Mouse (Mus musculus) MEL (cell line): ENCODE measurements around the gene Hmbs. TPM values are rescaled to one million over a fixed set of nuclear protein-coding genes. Genes with fewer than 3 reads are reported as not detected.

Experiments used
- DNase-seq: peaks from one replicate; pipeline ENCODE4 v3.0.0; 2011; ENCODE audit warnings: low read depth, low spot score
- H3K27ac ChIP-seq: 2 replicates; pipeline ENCODE4 v1.5.1; 2012; ENCODE audit warnings: low read depth, mild to moderate bottlenecking, control low read depth, low read length, moderate library complexity; ENCODE audit not compliant: control insufficient read depth
- H3K27me3 ChIP-seq, 2 experiments: fragments of 150-350 bp in 1 of 2; sonication (generic) in 1 of 2; 2 replicates each; pipeline ENCODE4 v1.6.1; 2012; ENCODE audit warnings: low read length in 2 of 2, mild to moderate bottlenecking in 2 of 2, improper control_type of control experiment in 1 of 2, moderate library complexity in 1 of 2; ENCODE audit not compliant: insufficient read depth in 2 of 2, control insufficient read depth in 1 of 2
- H3K36me3 ChIP-seq, 2 experiments: 2 replicates each; pipeline ENCODE4 v1.6.1; 2012 to 2014; ENCODE audit warnings: low read length in 2 of 2, improper control_type of control experiment in 1 of 2, inconsistent platforms in 1 of 2, mild to moderate bottlenecking in 1 of 2; ENCODE audit not compliant: insufficient read depth in 2 of 2, control insufficient read depth in 1 of 2
- H3K4me1 ChIP-seq, 2 experiments: fragments of 150-350 bp in 1 of 2; sonication (generic) in 1 of 2; 2 replicates each; pipeline ENCODE4 v1.6.1; 2012; ENCODE audit warnings: low read length in 2 of 2, improper control_type of control experiment in 1 of 2, mild to moderate bottlenecking in 1 of 2; ENCODE audit not compliant: insufficient read depth in 2 of 2, control insufficient read depth in 1 of 2
- H3K4me3 ChIP-seq, 2 experiments: fragments of 150-350 bp in 1 of 2; sonication (generic) in 1 of 2; 2 replicates each; pipeline ENCODE4 v1.5.1; 2012; ENCODE audit warnings: low read depth in 2 of 2, low read length in 2 of 2, mild to moderate bottlenecking in 2 of 2, moderate library complexity in 2 of 2, control low read depth in 1 of 2, improper control_type of control experiment in 1 of 2; ENCODE audit not compliant: control insufficient read depth in 1 of 2, insufficient read depth in 1 of 2
- H3K79me2 ChIP-seq: 2 replicates; pipeline ENCODE4 v1.6.1; 2012; ENCODE audit warnings: mild to moderate bottlenecking, low read length, moderate library complexity; ENCODE audit not compliant: control insufficient read depth, poor library complexity, insufficient read depth
- H3K9ac ChIP-seq: 2 replicates; pipeline ENCODE4 v1.6.1; 2012; ENCODE audit warnings: low read depth, mild to moderate bottlenecking, control low read depth, low read length, moderate library complexity; ENCODE audit not compliant: control insufficient read depth, poor library complexity, severe bottlenecking
- H3K9me3 ChIP-seq: fragments of 150-350 bp; sonication (generic); replicated peaks from 2 replicates; pipeline ENCODE4 v1.6.1; 2012; ENCODE audit warnings: mild to moderate bottlenecking, low read length, improper control_type of control experiment, moderate library complexity; ENCODE audit not compliant: insufficient read depth
- MYB ChIP-seq: IDR thresholded peaks from 2 replicates; pipeline ENCODE4 v1.6.1; 2011; ENCODE audit warnings: mild to moderate bottlenecking, low read depth, low read length, improper control_type of control experiment
- POLR2A ChIP-seq, 2 experiments: IDR thresholded peaks; 2 replicates each; pipeline ENCODE4 v1.6.1; 2011 to 2012; ENCODE audit warnings: low read length in 2 of 2, mild to moderate bottlenecking in 2 of 2, control low read depth in 1 of 2, improper control_type of control experiment in 1 of 2, low read depth in 1 of 2, moderate library complexity in 1 of 2; ENCODE audit not compliant: control insufficient read depth in 1 of 2, insufficient read depth in 1 of 2, poor library complexity in 1 of 2
- SIN3A ChIP-seq: IDR thresholded peaks from 2 replicates; pipeline ENCODE4 v1.6.1; 2012; ENCODE audit warnings: low read length, improper control_type of control experiment, inconsistent platforms
- polyA plus RNA-seq, 2 experiments: library from polyadenylated mRNA; stranded (reverse) in 1 of 2; unstranded in 1 of 2; fragments of >175 nt in 1 of 2; fragments of >200 nt in 1 of 2; gene quantifications; 2 replicates each; pipeline versions ENCODE4 v1.2.1 to v1.2.4; 2012; ENCODE audit warnings: low replicate concordance in 2 of 2, low read depth in 1 of 2; ENCODE audit not compliant: insufficient read length in 2 of 2, insufficient read depth in 1 of 2, missing spikeins in 1 of 2
- total RNA-seq: library from RNA; depleted of rRNA; stranded (reverse); fragments of 300-350 nt; gene quantifications from 2 replicates; pipeline ENCODE4 v1.2.3, GENCODE M21; 2012; rRNA removed

Hmbs gene
- total and polyA plus RNA-seq, 3 experiments, result 138 to 145 TPM; not detected in 1

- H3K9me3 ChIP-seq, result no peaks in the 10 kb centered on the region
- H3K9ac ChIP-seq, result peak overlapping the region; percentile 64
- TF ChIP-seq MYB (no peak), POLR2A (IDR thresholded peaks at IDR 0.05; ENCODE audit: control insufficient read depth in 1 of 2, insufficient read depth in 1 of 2, low read depth in 1 of 2, low read length in 2 of 2, poor library complexity in 1 of 2) (0 out of 4 replicates have a peak, but pooled peaks of 1 of the 2 experiments have one; percentile 23), SIN3A (0 out of 2 replicates have a peak, but pooled peaks have one; percentile 14)
- DNase-seq, result peak; percentile 45
- H3K4me3 ChIP-seq, result peak overlapping the region; percentile 70
- H3K27me3 ChIP-seq, result no peaks in the 10 kb centered on the region
- peaks cover under 1 to 11% of the 10 kb centered on the region in 2 experiments for H3K36me3 ChIP-seq
- H3K4me1 ChIP-seq, result peaks cover 8 to 22% of the 10 kb centered on the region in 2 experiments
- H3K27ac ChIP-seq, result peak overlapping the region; percentile 17
- peaks cover 8% of the 10 kb centered on the region; the same call in 1 of the 2 replicates for H3K79me2 ChIP-seq
Measured at GRCm38 (mm10) chr9:44287003-44287400, 57.0 kb downstream of the Hmbs start.

Other genes starting within 250 kb of the Hmbs start
- gene Mfrp, start 242.5 kb downstream of the Hmbs start, total RNA-seq, result not detected in 2 replicates
- gene Mfrp, start 242.5 kb downstream of the Hmbs start, polyA plus RNA-seq, result under 1 TPM in 1 of 2 experiments, not detected in 1; 0.10 TPM
- gene C1qtnf5, start 237.0 kb downstream of the Hmbs start, total RNA-seq, result 0.19 TPM in 1 of 2 replicates, not detected in the other
- under 1 TPM in 1 of 2 experiments, not detected in 1; 0.13 TPM for gene C1qtnf5, start 237.0 kb downstream of the Hmbs start, polyA plus RNA-seq
- gene Gm49380, start 230.7 kb downstream of the Hmbs start, total RNA-seq, result not detected in 2 replicates
- gene Gm49380, start 230.7 kb downstream of the Hmbs start, polyA plus RNA-seq, result under 1 TPM in 1 of 2 experiments, not detected in 1; 0.24 TPM
- 13.3 and 14.0 TPM in 2 replicates for gene Rnf26, start 230.7 kb downstream of the Hmbs start, total RNA-seq
- gene Rnf26, start 230.7 kb downstream of the Hmbs start, polyA plus RNA-seq, result 10 to 100 TPM in 1 of 2 experiments, not detected in 1; 55.1 TPM
- 0.10 and 0.15 TPM in 2 replicates for gene Mcam, start 209.8 kb downstream of the Hmbs start, total RNA-seq
- gene Mcam, start 209.8 kb downstream of the Hmbs start, polyA plus RNA-seq, result under 1 TPM in 1 of 2 experiments, not detected in 1; 0.88 TPM
- gene Cbl, start 110.2 kb downstream of the Hmbs start, total RNA-seq, result 9.1 and 14.9 TPM in 2 replicates
- gene Cbl, start 110.2 kb downstream of the Hmbs start, polyA plus RNA-seq, result 10 to 100 TPM; 36.8 to 41.1 TPM
- not detected in 2 replicates for gene Ccdc153, start 103.6 kb downstream of the Hmbs start, total RNA-seq
- gene Ccdc153, start 103.6 kb downstream of the Hmbs start, polyA plus RNA-seq, result not detected
- not detected in 2 replicates for gene Pdzd3, start 92.8 kb downstream of the Hmbs start, total RNA-seq
- gene Pdzd3, start 92.8 kb downstream of the Hmbs start, polyA plus RNA-seq, result under 1 TPM in 1 of 2 experiments, not detected in 1; 0.06 TPM
- gene Nlrx1, start 75.6 kb downstream of the Hmbs start, total RNA-seq, result 1.2 and 1.5 TPM in 2 replicates
- gene Nlrx1, start 75.6 kb downstream of the Hmbs start, polyA plus RNA-seq, result 1 to 10 TPM in 1 of 2 experiments, not detected in 1; 7.0 TPM
- 2.5 and 4.1 TPM in 2 replicates for gene Abcg4, start 55.6 kb downstream of the Hmbs start, total RNA-seq
- 10 to 100 TPM in 1 of 2 experiments, not detected in 1; 17.1 TPM for gene Abcg4, start 55.6 kb downstream of the Hmbs start, polyA plus RNA-seq
- 14.3 and 16.4 TPM in 2 replicates for gene Hinfp, start 38.6 kb downstream of the Hmbs start, total RNA-seq
- 10 to 100 TPM in 1 of 2 experiments, not detected in 1; 31.3 TPM for gene Hinfp, start 38.6 kb downstream of the Hmbs start, polyA plus RNA-seq
- gene C2cd2l, start 23.9 kb downstream of the Hmbs start, total RNA-seq, result 4.3 and 4.7 TPM in 2 replicates
- gene C2cd2l, start 23.9 kb downstream of the Hmbs start, polyA plus RNA-seq, result 10 to 100 TPM in 1 of 2 experiments, not detected in 1; 10.9 TPM
- gene Dpagt1, start 18.2 kb downstream of the Hmbs start, total RNA-seq, result 12.7 and 14.9 TPM in 2 replicates
- 10 to 100 TPM in 1 of 2 experiments, not detected in 1; 43.5 TPM for gene Dpagt1, start 18.2 kb downstream of the Hmbs start, polyA plus RNA-seq
- 805 and 828 TPM in 2 replicates for gene H2afx, start 9.5 kb downstream of the Hmbs start, total RNA-seq
- 10 to 100 TPM in 1 of 2 experiments, not detected in 1; 89.6 TPM for gene H2afx, start 9.5 kb downstream of the Hmbs start, polyA plus RNA-seq
- 18.4 and 18.6 TPM in 2 replicates for gene Vps11, start 17.4 kb upstream of the Hmbs start, total RNA-seq
- gene Vps11, start 17.4 kb upstream of the Hmbs start, polyA plus RNA-seq, result 10 to 100 TPM in 1 of 2 experiments, not detected in 1; 27.1 TPM
- gene Hyou1, start 35.3 kb upstream of the Hmbs start, total RNA-seq, result 137 and 186 TPM in 2 replicates
- gene Hyou1, start 35.3 kb upstream of the Hmbs start, polyA plus RNA-seq, result 100 to 1,000 TPM in 1 of 2 experiments, not detected in 1; 160 TPM
- gene Slc37a4, start 52.6 kb upstream of the Hmbs start, total RNA-seq, result 29.0 and 31.9 TPM in 2 replicates
- 10 to 100 TPM in 1 of 2 experiments, not detected in 1; 35.3 TPM for gene Slc37a4, start 52.6 kb upstream of the Hmbs start, polyA plus RNA-seq
- 2,496 and 2,743 TPM in 2 replicates for gene Rps25, start 62.9 kb upstream of the Hmbs start, total RNA-seq
- 1,000 to 10,000 TPM in 1 of 2 experiments, not detected in 1; 3,114 TPM for gene Rps25, start 62.9 kb upstream of the Hmbs start, polyA plus RNA-seq
- 121 and 140 TPM in 2 replicates for gene Trappc4, start 63.4 kb upstream of the Hmbs start, total RNA-seq
- gene Trappc4, start 63.4 kb upstream of the Hmbs start, polyA plus RNA-seq, result 100 to 1,000 TPM in 1 of 2 experiments, not detected in 1; 129 TPM
- gene Ccdc84, start 74.3 kb upstream of the Hmbs start, total RNA-seq, result 13.2 and 18.7 TPM in 2 replicates
- 10 to 100 TPM in 1 of 2 experiments, not detected in 1; 18.0 TPM for gene Ccdc84, start 74.3 kb upstream of the Hmbs start, polyA plus RNA-seq
- 0.08 TPM in 1 of 2 replicates, not detected in the other for gene Foxr1, start 96.9 kb upstream of the Hmbs start, total RNA-seq
- under 1 TPM in 1 of 2 experiments, not detected in 1; 0.07 TPM for gene Foxr1, start 96.9 kb upstream of the Hmbs start, polyA plus RNA-seq
- gene Upk2, start 110.7 kb upstream of the Hmbs start, total RNA-seq, result not detected in 2 replicates
- not detected for gene Upk2, start 110.7 kb upstream of the Hmbs start, polyA plus RNA-seq
- 0.58 and 0.78 TPM in 2 replicates for gene Bcl9l, start 138.6 kb upstream of the Hmbs start, total RNA-seq
- 1 to 10 TPM in 1 of 2 experiments, not detected in 1; 5.1 TPM for gene Bcl9l, start 138.6 kb upstream of the Hmbs start, polyA plus RNA-seq
- not detected in 2 replicates for gene Cxcr5, start 217.6 kb upstream of the Hmbs start, total RNA-seq
- under 1 TPM in 1 of 2 experiments, not detected in 1; 0.18 TPM for gene Cxcr5, start 217.6 kb upstream of the Hmbs start, polyA plus RNA-seq